Mouse (Mus musculus) embryonic facial prominence, embryonic 12.5 days (tissue): ENCODE results near the gene Shank2. TPM values are rescaled to one million over a fixed set of nuclear protein-coding genes. Genes with fewer than 3 reads are reported as not detected.
A peak's percentile ranks its signal among the peaks of the same experiment; 100 is the strongest.

ENCODE experiments used
- ATAC-seq: fragments of 200-750 bp; cut with Nextera tagmentation; 2 replicates; pipeline ENCODE4 v1.8.0; 2017; ENCODE audit not compliant: insufficient number of reproducible peaks, insufficient read depth, low FRiP score, low TSS enrichment
- H3K27ac ChIP-seq: fragments of 300-500 bp; sonication (generic); 2 replicates; pipeline ENCODE4 v1.5.1; 2016; ENCODE audit warnings: mild to moderate bottlenecking
- H3K27me3 ChIP-seq: fragments of 300-500 bp; sonication (generic); 2 replicates; pipeline ENCODE4 v1.6.1; 2016; ENCODE audit warnings: mild to moderate bottlenecking, moderate library complexity
- H3K36me3 ChIP-seq: fragments of 300-500 bp; sonication (generic); 2 replicates; pipeline ENCODE4 v1.6.1; 2016; ENCODE audit warnings: mild to moderate bottlenecking
- H3K4me1 ChIP-seq: fragments of 300-500 bp; sonication (generic); 2 replicates; pipeline ENCODE4 v1.6.1; 2016
- H3K4me2 ChIP-seq: fragments of 300-500 bp; sonication (generic); replicated peaks from 2 replicates; pipeline ENCODE4 v1.6.1; 2016; ENCODE audit warnings: mild to moderate bottlenecking, moderate library complexity
- H3K4me3 ChIP-seq: fragments of 300-500 bp; sonication (generic); 2 replicates; pipeline ENCODE4 v1.5.1; 2016; ENCODE audit warnings: mild to moderate bottlenecking
- H3K9ac ChIP-seq: fragments of 300-500 bp; sonication (generic); 2 replicates; pipeline ENCODE4 v1.6.1; 2016; ENCODE audit warnings: mild to moderate bottlenecking, moderate library complexity
- H3K9me3 ChIP-seq: fragments of 300-500 bp; sonication (generic); 2 replicates; pipeline ENCODE4 v1.6.1; 2016; ENCODE audit warnings: mild to moderate bottlenecking, moderate library complexity
- WGBS: fragments of 180-500 bp; shearing (Covaris S2); methylation state at CpG from one replicate; pipeline ENCODE4 v1.1.7; 2016; 5-methylcytosine and 5-hydroxymethylcytosine counted together
- polyA plus RNA-seq: library from polyadenylated mRNA; unstranded; fragments of >200 nt; fragmentation: Nextera tagmentation; extraction: Ambion mirVana; gene quantifications from 2 replicates; pipeline ENCODE4 v1.2.1, GENCODE M21; 2016

Gene Shank2
- polyA plus RNA-seq, 1 experiment from 2014 or later = 1.00 TPM

- H3K4me3 ChIP-seq = no peak overlapping the region
- H3K36me3 ChIP-seq = no peaks in the 10 kb centered on the region
- 90% methylated on average over 2 of the region's 2 CpGs for WGBS
- ATAC-seq = no peak
- no peak overlapping the region for H3K27ac ChIP-seq
- H3K9me3 ChIP-seq = no peaks in the 10 kb centered on the region
- H3K27me3 ChIP-seq = no peaks in the 10 kb centered on the region
- no peak overlapping the region for H3K4me2 ChIP-seq
- H3K9ac ChIP-seq = no peak overlapping the region
- H3K4me1 ChIP-seq = no peaks in the 10 kb centered on the region
Observed at GRCm38 (mm10) chr7:144389704-144390103, 388.0 kb downstream of the Shank2 start.

DNA sequence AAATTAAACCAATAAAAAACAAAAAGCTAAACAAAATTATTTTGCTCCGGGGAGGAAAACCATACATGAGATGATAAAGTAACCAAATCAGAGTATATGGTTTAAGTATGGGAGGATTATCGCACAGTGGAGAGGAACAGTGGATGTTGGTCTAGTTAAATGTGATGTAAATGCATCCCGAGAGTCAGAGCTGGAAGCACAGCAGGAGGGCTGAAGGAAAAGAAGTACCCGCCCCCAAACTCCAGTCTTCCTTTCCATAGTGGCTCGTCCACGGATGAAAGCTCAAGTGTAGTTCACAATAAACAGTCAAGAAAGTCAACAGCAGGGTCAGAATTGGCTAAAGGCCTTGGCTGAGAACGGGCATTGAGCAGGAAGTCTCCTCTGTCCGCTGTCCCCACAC is 388.9 kb downstream of the Shank2 start:
- no peak for ATAC-seq

GRCm38 (mm10) chr7:144391727-144392126 is 390.0 kb downstream of the Shank2 start:
- ATAC-seq = no peak
- no peaks in the 10 kb centered on the region for H3K4me1 ChIP-seq
- no peak overlapping the region for H3K9ac ChIP-seq
- H3K36me3 ChIP-seq = no peaks in the 10 kb centered on the region
- no peak overlapping the region for H3K4me2 ChIP-seq
- H3K4me3 ChIP-seq = no peak overlapping the region
- WGBS = 76% methylated on average over 6 of the region's 6 CpGs
- H3K27ac ChIP-seq = no peak overlapping the region
- H3K27me3 ChIP-seq = no peaks in the 10 kb centered on the region
- no peaks in the 10 kb centered on the region for H3K9me3 ChIP-seq

More for the DNA sequence above, 388.9 kb downstream of the Shank2 start:
- Histone ChIP-seq H3K27ac (no peak overlapping the region), H3K36me3 (no peaks in the 10 kb centered on the region), H3K9ac (no peak overlapping the region), H3K4me1 (no peaks in the 10 kb centered on the region), H3K9me3 (no peaks in the 10 kb centered on the region), H3K27me3 (no peaks in the 10 kb centered on the region), H3K4me3 (no peak overlapping the region), H3K4me2 (no peak overlapping the region)
- WGBS = 59% methylated on average over 8 of the region's 8 CpGs

GRCm38 (mm10) chr7:144402492-144402891 is 400.8 kb downstream of the Shank2 start:
- ATAC-seq = no peak
- 72% methylated on average over 4 of the region's 4 CpGs for WGBS

GRCm38 (mm10) chr7:144407675-144408074 is 405.9 kb downstream of the Shank2 start:
- H3K36me3 ChIP-seq = 0 out of 2 replicates have a peak, but pooled peaks cover 5% of the 10 kb centered on the region
- H3K9me3 ChIP-seq = no peaks in the 10 kb centered on the region
- H3K4me3 ChIP-seq = no peak overlapping the region
- 55% methylated on average over 4 of the region's 4 CpGs for WGBS
- H3K27ac ChIP-seq = 0 out of 2 replicates have a peak overlapping the region, but pooled peaks have one; percentile 23
- H3K4me2 ChIP-seq = no peak overlapping the region
- no peaks in the 10 kb centered on the region for H3K27me3 ChIP-seq
- H3K9ac ChIP-seq = no peak overlapping the region
- no peak for ATAC-seq
- peaks cover 13% of the 10 kb centered on the region; the same call in 1 of the 2 replicates for H3K4me1 ChIP-seq

More at GRCm38 (mm10) chr7:144402492-144402891, 400.8 kb downstream of the Shank2 start:
- Histone ChIP-seq H3K4me2 (no peak overlapping the region), H3K36me3 (no peaks in the 10 kb centered on the region), H3K4me1 (peaks cover 3% of the 10 kb centered on the region; the same call in 1 of the 2 replicates), H3K27ac (no peak overlapping the region), H3K4me3 (no peak overlapping the region), H3K9me3 (no peaks in the 10 kb centered on the region), H3K27me3 (no peaks in the 10 kb centered on the region), H3K9ac (no peak overlapping the region)

GRCm38 (mm10) chr7:144408464-144409000 is 406.8 kb downstream of the Shank2 start:
- Histone ChIP-seq H3K9me3 (no peaks in the 10 kb centered on the region), H3K4me1 (peaks cover 13% of the 10 kb centered on the region; the same call in 1 of the 2 replicates), H3K4me3 (no peak overlapping the region), H3K9ac (no peak overlapping the region), H3K4me2 (no peak overlapping the region), H3K27me3 (no peaks in the 10 kb centered on the region), H3K27ac (no peak overlapping the region), H3K36me3 (0 out of 2 replicates have a peak, but pooled peaks cover 5% of the 10 kb centered on the region)
- 84% methylated on average over 2 of the region's 2 CpGs for WGBS
- ATAC-seq = no peak

DNA sequence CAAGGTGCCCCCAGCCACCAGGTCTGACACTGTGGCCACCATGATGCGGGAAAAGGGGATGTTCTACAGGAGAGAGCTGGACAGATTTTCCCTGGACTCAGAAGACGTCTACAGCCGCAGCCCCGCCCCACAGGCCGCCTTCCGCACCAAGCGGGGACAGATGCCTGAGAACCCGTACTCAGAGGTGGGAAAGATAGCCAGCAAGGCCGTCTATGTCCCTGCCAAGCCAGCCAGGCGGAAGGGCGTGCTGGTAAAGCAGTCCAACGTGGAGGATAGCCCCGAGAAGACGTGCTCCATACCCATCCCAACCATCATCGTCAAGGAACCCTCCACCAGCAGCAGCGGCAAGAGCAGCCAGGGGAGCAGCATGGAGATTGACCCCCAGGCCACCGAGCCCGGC is 408.0 kb downstream of the Shank2 start:
- 83% methylated on average over 18 of the region's 18 CpGs for WGBS
- H3K4me2 ChIP-seq = no peak overlapping the region
- no peak for ATAC-seq

DNA sequence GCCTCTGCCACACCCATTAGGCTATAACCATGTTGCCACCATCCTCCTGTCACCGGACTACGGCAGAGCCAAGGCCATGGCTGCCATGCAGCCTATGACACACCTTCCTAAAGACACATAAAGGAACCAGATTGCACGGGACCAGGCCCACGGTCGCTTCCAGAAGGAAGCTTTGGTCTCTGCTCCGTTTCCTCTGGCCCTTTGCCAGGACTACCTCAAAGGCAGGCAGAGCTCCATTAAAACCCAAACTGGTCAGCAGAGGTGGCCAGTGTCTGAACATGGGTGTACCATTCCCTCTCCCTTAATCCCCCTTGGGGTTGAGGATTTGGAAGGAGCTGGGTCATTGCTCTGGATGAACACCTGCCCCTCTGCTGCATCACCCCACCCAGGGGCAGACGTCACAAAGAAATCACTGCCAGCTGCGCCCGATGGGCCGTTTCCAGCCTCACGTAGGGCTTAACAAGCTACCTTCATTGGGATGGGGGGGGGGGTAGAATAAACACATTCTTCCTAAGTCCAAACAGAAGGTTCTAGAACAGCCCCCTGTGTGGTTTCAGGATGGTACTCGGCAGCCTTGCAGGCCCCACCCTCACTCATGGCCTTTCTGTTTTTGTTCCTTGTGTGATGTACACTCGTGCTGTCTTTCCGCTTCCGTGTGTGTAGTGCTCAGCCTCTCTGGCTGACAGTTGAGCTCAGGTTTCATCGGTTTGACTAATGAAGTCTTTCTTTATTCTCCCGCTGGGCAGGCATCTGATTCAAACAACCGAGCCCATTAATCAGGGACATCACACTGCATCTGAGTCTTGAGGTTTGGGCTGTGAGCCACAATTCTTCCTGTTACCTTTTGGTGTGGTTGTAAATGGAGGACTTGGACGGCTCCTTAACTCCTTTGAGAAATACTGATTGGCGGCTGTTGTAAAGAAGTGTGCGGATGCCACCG is 410.5 kb downstream of the Shank2 start:
- H3K36me3 ChIP-seq = 0 out of 2 replicates have a peak, but pooled peaks cover 5% of the 10 kb centered on the region
- ATAC-seq = no peak
- 50% methylated on average over 22 of the region's 22 CpGs for WGBS
- H3K4me2 ChIP-seq = 0 out of 2 replicates have a peak overlapping the region, but pooled peaks have one; percentile 6
- no peaks in the 10 kb centered on the region for H3K27me3 ChIP-seq
- H3K9ac ChIP-seq = no peak overlapping the region
- H3K4me3 ChIP-seq = no peak overlapping the region
- H3K4me1 ChIP-seq = peaks cover 13% of the 10 kb centered on the region; the same call in 1 of the 2 replicates
- H3K9me3 ChIP-seq = no peaks in the 10 kb centered on the region
- H3K27ac ChIP-seq = peak overlapping the region; percentile 13; the same call in 1 of the 2 replicates

More for the DNA sequence above, 408.0 kb downstream of the Shank2 start:
- no peak overlapping the region for H3K9ac ChIP-seq
- no peaks in the 10 kb centered on the region for H3K27me3 ChIP-seq
- no peaks in the 10 kb centered on the region for H3K9me3 ChIP-seq
- no peak overlapping the region for H3K4me3 ChIP-seq
- 0 out of 2 replicates have a peak, but pooled peaks cover 5% of the 10 kb centered on the region for H3K36me3 ChIP-seq
- H3K4me1 ChIP-seq = peaks cover 13% of the 10 kb centered on the region; the same call in 1 of the 2 replicates
- H3K27ac ChIP-seq = no peak overlapping the region

- WGBS = 77% methylated on average over 5 of the region's 5 CpGs
- H3K4me3 ChIP-seq = no peak overlapping the region
Observed at GRCm38 (mm10) chr7:144414632-144415031, 412.9 kb downstream of the Shank2 start.

DNA sequence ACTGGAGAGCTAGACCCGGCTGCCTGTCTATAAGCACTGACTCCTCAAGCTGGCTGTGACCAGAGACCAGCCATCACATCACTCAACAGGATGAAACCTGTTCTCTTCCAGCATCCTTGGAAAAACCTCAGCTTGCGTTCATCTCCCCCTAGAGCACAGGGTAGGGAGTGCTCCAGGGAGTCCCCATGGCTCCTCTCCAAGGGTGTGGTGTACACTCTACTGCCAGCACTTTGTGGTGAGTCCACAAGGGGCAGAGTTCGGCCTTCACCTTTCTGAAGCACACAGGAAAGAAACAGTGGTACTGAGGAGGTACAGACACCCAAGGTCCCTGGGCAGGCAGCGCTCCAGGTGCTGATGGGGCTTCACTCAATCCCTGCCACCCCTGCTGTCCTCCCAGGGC is 414.1 kb downstream of the Shank2 start:
- WGBS = 67% methylated on average over 4 of the region's 4 CpGs
- no peak for ATAC-seq
- no peaks in the 10 kb centered on the region for H3K9me3 ChIP-seq
- no peak overlapping the region for H3K4me2 ChIP-seq
- H3K4me1 ChIP-seq = peaks cover 31% of the 10 kb centered on the region
- no peaks in the 10 kb centered on the region for H3K27me3 ChIP-seq
- no peaks in the 10 kb centered on the region for H3K36me3 ChIP-seq
- no peak overlapping the region for H3K4me3 ChIP-seq
- H3K9ac ChIP-seq = no peak overlapping the region
- no peak overlapping the region for H3K27ac ChIP-seq

More at GRCm38 (mm10) chr7:144414632-144415031, 412.9 kb downstream of the Shank2 start:
- no peak overlapping the region for H3K9ac ChIP-seq
- no peak for ATAC-seq
- peaks cover 21% of the 10 kb centered on the region for H3K4me1 ChIP-seq
- H3K27me3 ChIP-seq = no peaks in the 10 kb centered on the region
- no peak overlapping the region for H3K27ac ChIP-seq
- no peaks in the 10 kb centered on the region for H3K9me3 ChIP-seq
- H3K36me3 ChIP-seq = 0 out of 2 replicates have a peak, but pooled peaks cover 5% of the 10 kb centered on the region
- no peak overlapping the region for H3K4me2 ChIP-seq

- Histone ChIP-seq H3K36me3 (no peaks in the 10 kb centered on the region), H3K27me3 (no peaks in the 10 kb centered on the region), H3K9ac (no peak overlapping the region), H3K4me3 (no peak overlapping the region), H3K4me1 (peaks cover 26% of the 10 kb centered on the region), H3K4me2 (no peak overlapping the region), H3K9me3 (no peaks in the 10 kb centered on the region), H3K27ac (no peak overlapping the region)
- 72% methylated on average over 2 of the region's 2 CpGs for WGBS
- ATAC-seq = no peak
Observed at GRCm38 (mm10) chr7:144417234-144417633, 415.5 kb downstream of the Shank2 start.
